Mouse (Mus musculus) heart, postnatal 14 days (tissue): ENCODE results near the gene Ccnt2. TPM values are rescaled to one million over a fixed set of nuclear protein-coding genes. Genes with fewer than 3 reads are reported as not detected.
"Not testable (repeated sequence)": the region's sequence is repeated elsewhere in the genome, so short reads cannot be mapped to it uniquely, and the experiment has no call there.

Source experiments
- DNase-seq, 2 experiments: peaks; one replicate each; pipeline ENCODE4 v3.0.0; 2021 to 2022
- intact Hi-C: fragments of 180-260 bp; cut with DNase I; formaldehyde crosslinking; loops from one replicate; pipeline ENCODE4 v1.15.1; 2025
- long read RNA-seq, 2 experiments: library from polyadenylated mRNA; stranded (forward); transcript quantifications; one replicate each; pipeline ENCODE4 v2.0.0; 2021
- total RNA-seq, 2 experiments: library from RNA; stranded (reverse); gene quantifications; 2 replicates each; pipeline ENCODE4 v1.2.3; 2021

Ccnt2 gene
- 10 to 100 TPM; 31.0 to 33.2 TPM for total RNA-seq
- long read RNA-seq, experiment 1, full-length matches to known transcripts = 9 of 13 reads
- long read RNA-seq, experiment 1, partial matches to known transcripts = 1 of 13 reads
- long read RNA-seq, experiment 1, other reads (novel, unspliced or antisense) = 3 of 13 reads
- long read RNA-seq, experiment 2, full-length matches to known transcripts = 4 of 8 reads
- long read RNA-seq, experiment 2, partial matches to known transcripts = 0 of 8 reads
- long read RNA-seq, experiment 2, other reads (novel, unspliced or antisense) = 4 of 8 reads

GRCm38 (mm10) chr1:127773803-127774500 is at the start of gene Ccnt2:
Gene Ccnt2, plus strand, starts transcription at chr1:127774164.
- peak; percentile 99 for DNase-seq
- intact Hi-C loops = loop anchor here (5.0 kb wide), 1 partner anchor 333 kb away; no protein-coding TSS in a partner anchor

- no peak for DNase-seq
- intact Hi-C loops = no loop called here
Observed at GRCm38 (mm10) chr1:127729096-127729495, 44.9 kb upstream of the Ccnt2 start, which contains the start of gene Acmsd. Gene Acmsd, plus strand, starts transcription at chr1:127729413.

- DNase-seq = no peak
- intact Hi-C loops = no loop called here
Observed at GRCm38 (mm10) chr1:127731086-127731485, 42.9 kb upstream of the Ccnt2 start.

GRCm38 (mm10) chr1:127732435-127732834 is 41.5 kb upstream of the Ccnt2 start:
- intact Hi-C loops = no loop called here
- DNase-seq = no peak

GRCm38 (mm10) chr1:127732841-127733240 is 41.1 kb upstream of the Ccnt2 start:
- no peak for DNase-seq
- intact Hi-C loops = no loop called here

- intact Hi-C loops = no loop called here
- no peak for DNase-seq
Observed at GRCm38 (mm10) chr1:127735356-127735755, 38.6 kb upstream of the Ccnt2 start.

- no peak for DNase-seq
- intact Hi-C loops = no loop called here
Observed at GRCm38 (mm10) chr1:127750401-127751102, 23.4 kb upstream of the Ccnt2 start.

GRCm38 (mm10) chr1:127755806-127756205 is 18.2 kb upstream of the Ccnt2 start:
- intact Hi-C loops = no loop called here
- no peak for DNase-seq

GRCm38 (mm10) chr1:127756331-127757163 is 17.4 kb upstream of the Ccnt2 start:
- DNase-seq = no peak
- intact Hi-C loops = no loop called here

GRCm38 (mm10) chr1:127757164-127757545 is 16.8 kb upstream of the Ccnt2 start:
- intact Hi-C loops, DNase-seq: not testable (repeated sequence)

- intact Hi-C loops = loop anchor here (1.0 to 5.0 kb wide), 2 partner anchors 68 to 265 kb away; no protein-coding TSS in a partner anchor
- no peak for DNase-seq
Observed at GRCm38 (mm10) chr1:127765468-127765867, 8.5 kb upstream of the Ccnt2 start.

- intact Hi-C loops = loop anchor here (5.0 kb wide), 1 partner anchor 69 kb away; no protein-coding TSS in a partner anchor
- no peak for DNase-seq
Observed at GRCm38 (mm10) chr1:127766741-127767140, 7.2 kb upstream of the Ccnt2 start.

- peak in 1 of 2 experiments; percentile 11 for DNase-seq
Observed at GRCm38 (mm10) chr1:127773198-127773802, 664 bp upstream of the Ccnt2 start.

GRCm38 (mm10) chr1:127774501-127774880 is 527 bp downstream of the Ccnt2 start:
- no peak for DNase-seq
- intact Hi-C loops = loop anchor here (5.0 kb wide), 1 partner anchor 333 kb away; no protein-coding TSS in a partner anchor

More at GRCm38 (mm10) chr1:127773198-127773802, 664 bp upstream of the Ccnt2 start:
- intact Hi-C loops = loop anchor here (5.0 kb wide), 1 partner anchor 334 kb away; no protein-coding TSS in a partner anchor

- intact Hi-C loops = loop anchor here (5.0 kb wide), 1 partner anchor 97 kb away; no protein-coding TSS in a partner anchor
- DNase-seq = no peak
Observed at GRCm38 (mm10) chr1:127775206-127775720, 1.3 kb downstream of the Ccnt2 start.

GRCm38 (mm10) chr1:127776246-127776645 is 2.3 kb downstream of the Ccnt2 start:
- intact Hi-C loops = loop anchor here (5.0 kb wide), 1 partner anchor 96 kb away; no protein-coding TSS in a partner anchor
- no peak for DNase-seq

GRCm38 (mm10) chr1:127778611-127779010 is 4.6 kb downstream of the Ccnt2 start:
- no peak for DNase-seq
- intact Hi-C loops = loop anchor here (5.0 kb wide), 1 partner anchor 94 kb away; no protein-coding TSS in a partner anchor

GRCm38 (mm10) chr1:127780142-127780541 is 6.2 kb downstream of the Ccnt2 start:
- intact Hi-C loops = no loop called here
- DNase-seq = no peak

- no peak for DNase-seq
- intact Hi-C loops = no loop called here
Observed at GRCm38 (mm10) chr1:127780849-127781248, 6.9 kb downstream of the Ccnt2 start.
